Mouse (Mus musculus): ENCODE data around the gene Ptprm. TPM values are rescaled to one million over a fixed set of nuclear protein-coding genes. Genes with fewer than 3 reads are reported as not detected.

Gene Ptprm
- polyA plus RNA-seq, 2 experiments, result 15.8 to 21.8 TPM

- DNase-seq (ENCODE audit: low spot score), result peak; percentile 64
- WGBS, result 24% methylated on average over 13 of the region's 13 CpGs
- 0 out of 2 replicates have a peak overlapping the region, but pooled peaks have one; percentile 13 for H3K4me2 ChIP-seq (replicated peaks; ENCODE audit: low read depth, low read length, severe bottlenecking)
- peaks cover 9% of the 10 kb centered on the region for H3K4me1 ChIP-seq (ENCODE audit: control insufficient read depth, insufficient read depth, low read length)
- H3K9ac ChIP-seq (ENCODE audit: low read depth, low read length, severe bottlenecking), result no peak overlapping the region
- TF ChIP-seq POLR2A (IDR thresholded peaks at IDR 0.05; ENCODE audit: borderline replicate concordance, extremely low read depth, insufficient read depth, insufficient read length), result no peak
- H3K36me3 ChIP-seq (ENCODE audit: control insufficient read depth, insufficient read depth, low read length), result no peaks in the 10 kb centered on the region
- H3K9me3 ChIP-seq (ENCODE audit: control insufficient read depth, low read length), result no peaks in the 10 kb centered on the region
- H3K27ac ChIP-seq (replicated peaks; ENCODE audit: low read depth, low read length), result peak overlapping the region; percentile 38; the same call in 1 of the 2 replicates
- no peak overlapping the region for H3K4me3 ChIP-seq (replicated peaks; ENCODE audit: low read length)
- H3K27me3 ChIP-seq (ENCODE audit: control insufficient read depth, insufficient read depth, low read length), result no peaks in the 10 kb centered on the region
- ATAC-seq (ENCODE audit: low FRiP score, low read depth), result peak; percentile 60
Measured at GRCm38 (mm10) chr17:67133440-67134103, 220.7 kb downstream of the Ptprm start.

DNA sequence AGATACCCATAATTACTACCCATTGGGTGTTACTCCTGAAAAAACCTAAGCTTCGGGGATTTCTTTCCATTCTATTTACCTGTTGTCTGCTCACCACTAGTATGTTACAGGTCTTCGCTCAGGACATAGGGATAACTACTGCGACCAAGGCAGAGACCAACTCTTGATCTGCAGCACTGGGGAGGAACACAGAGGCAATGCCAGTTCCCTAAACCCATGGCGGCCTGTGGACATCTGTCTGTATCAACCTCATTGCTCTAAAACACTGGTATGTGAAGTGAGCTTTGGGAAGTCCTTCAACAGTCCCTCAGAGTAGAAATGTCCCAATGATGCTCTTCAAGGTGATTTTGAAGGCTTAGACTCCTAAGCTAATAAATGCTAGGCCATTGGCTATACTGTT lies 221.2 kb downstream of the Ptprm start:
- ATAC-seq (ENCODE audit: low FRiP score, low read depth), result no peak
- 91% methylated on average over 4 of the region's 4 CpGs for WGBS
- Histone ChIP-seq H3K27ac (replicated peaks; ENCODE audit: low read depth, low read length) (no peak overlapping the region), H3K4me1 (ENCODE audit: control insufficient read depth, insufficient read depth, low read length) (peaks cover 9% of the 10 kb centered on the region), H3K27me3 (ENCODE audit: control insufficient read depth, insufficient read depth, low read length) (no peaks in the 10 kb centered on the region), H3K36me3 (ENCODE audit: control insufficient read depth, insufficient read depth, low read length) (no peaks in the 10 kb centered on the region), H3K4me3 (replicated peaks; ENCODE audit: low read length) (no peak overlapping the region), H3K9me3 (ENCODE audit: control insufficient read depth, low read length) (no peaks in the 10 kb centered on the region), H3K9ac (ENCODE audit: low read depth, low read length, severe bottlenecking) (no peak overlapping the region), H3K4me2 (replicated peaks; ENCODE audit: low read depth, low read length, severe bottlenecking) (no peak overlapping the region)
- no peak for TF ChIP-seq POLR2A (IDR thresholded peaks at IDR 0.05; ENCODE audit: borderline replicate concordance, extremely low read depth, insufficient read depth, insufficient read length)
- DNase-seq (ENCODE audit: low spot score), result no peak

DNA sequence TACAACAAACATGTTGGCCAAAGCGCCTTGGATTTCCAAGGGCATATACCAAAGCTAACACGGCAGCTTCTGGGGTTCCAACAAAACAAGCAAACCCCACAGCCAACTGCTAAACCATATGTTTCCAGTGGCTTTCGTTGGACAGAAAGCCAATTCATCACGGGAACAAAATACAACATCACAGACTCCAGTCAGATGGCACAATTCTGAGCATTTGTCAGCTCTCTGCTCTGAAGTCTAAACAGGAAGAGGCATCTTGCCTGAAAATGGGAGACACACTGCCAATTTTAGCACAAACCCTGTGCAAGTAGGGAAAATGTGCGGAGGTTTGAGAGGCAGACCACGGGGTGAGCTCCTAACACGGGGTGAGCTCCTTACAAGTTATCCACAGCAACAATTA lies 226.7 kb downstream of the Ptprm start:
- H3K27ac ChIP-seq (replicated peaks; ENCODE audit: low read depth, low read length), result no peak overlapping the region

DNA sequence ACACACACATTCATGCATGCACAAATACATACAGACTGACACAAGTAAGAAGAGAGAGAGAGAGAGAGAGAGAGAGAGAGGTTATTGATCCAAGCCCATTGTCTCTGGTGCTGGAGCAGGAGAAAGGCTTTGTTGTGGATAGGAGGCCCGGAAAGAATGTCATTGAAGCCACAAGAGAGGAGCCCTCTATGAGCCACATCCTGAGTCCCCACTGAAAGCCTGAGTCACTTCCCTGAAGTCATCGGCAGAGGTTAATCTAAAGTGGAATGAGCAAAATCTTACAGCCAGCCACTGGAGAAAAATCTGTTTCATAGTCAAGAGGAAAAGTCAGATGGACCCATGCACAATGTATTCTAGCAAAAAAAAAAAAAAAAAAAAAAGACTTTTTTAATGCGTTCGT lies 228.7 kb downstream of the Ptprm start:
- H3K4me1 ChIP-seq (ENCODE audit: control insufficient read depth, insufficient read depth, low read length), result no peaks in the 10 kb centered on the region
- no peaks in the 10 kb centered on the region for H3K36me3 ChIP-seq (ENCODE audit: control insufficient read depth, insufficient read depth, low read length)
- WGBS, result 74% methylated on average over 4 of the region's 4 CpGs
- H3K4me3 ChIP-seq (replicated peaks; ENCODE audit: low read length), result no peak overlapping the region
- no peaks in the 10 kb centered on the region for H3K9me3 ChIP-seq (ENCODE audit: control insufficient read depth, low read length)
- no peak overlapping the region for H3K9ac ChIP-seq (ENCODE audit: low read depth, low read length, severe bottlenecking)
- H3K4me2 ChIP-seq (replicated peaks; ENCODE audit: low read depth, low read length, severe bottlenecking), result no peak overlapping the region
- H3K27ac ChIP-seq (replicated peaks; ENCODE audit: low read depth, low read length), result no peak overlapping the region
- ATAC-seq (ENCODE audit: low FRiP score, low read depth) (no peak), DNase-seq (ENCODE audit: low spot score) (no peak)
- H3K27me3 ChIP-seq (ENCODE audit: control insufficient read depth, insufficient read depth, low read length), result no peaks in the 10 kb centered on the region
- TF ChIP-seq POLR2A (IDR thresholded peaks at IDR 0.05; ENCODE audit: borderline replicate concordance, extremely low read depth, insufficient read depth, insufficient read length), result no peak

More for the DNA sequence above, 226.7 kb downstream of the Ptprm start:
- Histone ChIP-seq H3K4me2 (replicated peaks; ENCODE audit: low read depth, low read length, severe bottlenecking) (no peak overlapping the region), H3K4me3 (replicated peaks; ENCODE audit: low read length) (no peak overlapping the region), H3K9me3 (ENCODE audit: control insufficient read depth, low read length) (no peaks in the 10 kb centered on the region), H3K4me1 (ENCODE audit: control insufficient read depth, insufficient read depth, low read length) (no peaks in the 10 kb centered on the region), H3K36me3 (ENCODE audit: control insufficient read depth, insufficient read depth, low read length) (no peaks in the 10 kb centered on the region), H3K27me3 (ENCODE audit: control insufficient read depth, insufficient read depth, low read length) (no peaks in the 10 kb centered on the region), H3K9ac (ENCODE audit: low read depth, low read length, severe bottlenecking) (no peak overlapping the region)
- TF ChIP-seq POLR2A (IDR thresholded peaks at IDR 0.05; ENCODE audit: borderline replicate concordance, extremely low read depth, insufficient read depth, insufficient read length), result no peak
- no peak for ATAC-seq (ENCODE audit: low FRiP score, low read depth)
- 73% methylated on average over 7 of the region's 7 CpGs for WGBS
- DNase-seq (ENCODE audit: low spot score), result no peak

- ATAC-seq (ENCODE audit: low FRiP score, low read depth) (no peak), DNase-seq (ENCODE audit: low spot score) (no peak)
- H3K4me2 ChIP-seq (replicated peaks; ENCODE audit: low read depth, low read length, severe bottlenecking), result no peak overlapping the region
- no peak overlapping the region for H3K4me3 ChIP-seq (replicated peaks; ENCODE audit: low read length)
- H3K4me1 ChIP-seq (ENCODE audit: control insufficient read depth, insufficient read depth, low read length), result no peaks in the 10 kb centered on the region
- no peaks in the 10 kb centered on the region for H3K36me3 ChIP-seq (ENCODE audit: control insufficient read depth, insufficient read depth, low read length)
- no peaks in the 10 kb centered on the region for H3K9me3 ChIP-seq (ENCODE audit: control insufficient read depth, low read length)
- no peaks in the 10 kb centered on the region for H3K27me3 ChIP-seq (ENCODE audit: control insufficient read depth, insufficient read depth, low read length)
- no peak overlapping the region for H3K27ac ChIP-seq (replicated peaks; ENCODE audit: low read depth, low read length)
- H3K9ac ChIP-seq (ENCODE audit: low read depth, low read length, severe bottlenecking), result no peak overlapping the region
- no peak for TF ChIP-seq POLR2A (IDR thresholded peaks at IDR 0.05; ENCODE audit: borderline replicate concordance, extremely low read depth, insufficient read depth, insufficient read length)
- WGBS, result 69% methylated on average over 5 of the region's 5 CpGs
Measured at GRCm38 (mm10) chr17:67124294-67124693, 230.0 kb downstream of the Ptprm start.

All from limb, embryonic 14.5 days (tissue).